Mouse (Mus musculus) MEL (cell line): Measurements from ENCODE around the gene C8a. TPM values are rescaled to one million over a fixed set of nuclear protein-coding genes. Genes with fewer than 3 reads are reported as not detected.

Experiments used
- DNase-seq: peaks from one replicate; pipeline ENCODE4 v3.0.0; 2011; ENCODE audit warnings: low read depth, low spot score
- H3K27ac ChIP-seq: 2 replicates; pipeline ENCODE4 v1.5.1; 2012; ENCODE audit warnings: low read depth, mild to moderate bottlenecking, control low read depth, low read length, moderate library complexity; ENCODE audit not compliant: control insufficient read depth
- H3K27me3 ChIP-seq, 2 experiments: fragments of 150-350 bp in 1 of 2; sonication (generic) in 1 of 2; 2 replicates each; pipeline ENCODE4 v1.6.1; 2012; ENCODE audit warnings: low read length in 2 of 2, mild to moderate bottlenecking in 2 of 2, improper control_type of control experiment in 1 of 2, moderate library complexity in 1 of 2; ENCODE audit not compliant: insufficient read depth in 2 of 2, control insufficient read depth in 1 of 2
- H3K36me3 ChIP-seq, 2 experiments: 2 replicates each; pipeline ENCODE4 v1.6.1; 2012 to 2014; ENCODE audit warnings: low read length in 2 of 2, improper control_type of control experiment in 1 of 2, inconsistent platforms in 1 of 2, mild to moderate bottlenecking in 1 of 2; ENCODE audit not compliant: insufficient read depth in 2 of 2, control insufficient read depth in 1 of 2
- H3K4me1 ChIP-seq, 2 experiments: fragments of 150-350 bp in 1 of 2; sonication (generic) in 1 of 2; 2 replicates each; pipeline ENCODE4 v1.6.1; 2012; ENCODE audit warnings: low read length in 2 of 2, improper control_type of control experiment in 1 of 2, mild to moderate bottlenecking in 1 of 2; ENCODE audit not compliant: insufficient read depth in 2 of 2, control insufficient read depth in 1 of 2
- H3K4me3 ChIP-seq, 2 experiments: fragments of 150-350 bp in 1 of 2; sonication (generic) in 1 of 2; 2 replicates each; pipeline ENCODE4 v1.5.1; 2012; ENCODE audit warnings: low read depth in 2 of 2, low read length in 2 of 2, mild to moderate bottlenecking in 2 of 2, moderate library complexity in 2 of 2, control low read depth in 1 of 2, improper control_type of control experiment in 1 of 2; ENCODE audit not compliant: control insufficient read depth in 1 of 2, insufficient read depth in 1 of 2
- H3K79me2 ChIP-seq: 2 replicates; pipeline ENCODE4 v1.6.1; 2012; ENCODE audit warnings: mild to moderate bottlenecking, low read length, moderate library complexity; ENCODE audit not compliant: control insufficient read depth, poor library complexity, insufficient read depth
- H3K9ac ChIP-seq: 2 replicates; pipeline ENCODE4 v1.6.1; 2012; ENCODE audit warnings: low read depth, mild to moderate bottlenecking, control low read depth, low read length, moderate library complexity; ENCODE audit not compliant: control insufficient read depth, poor library complexity, severe bottlenecking
- H3K9me3 ChIP-seq: fragments of 150-350 bp; sonication (generic); replicated peaks from 2 replicates; pipeline ENCODE4 v1.6.1; 2012; ENCODE audit warnings: mild to moderate bottlenecking, low read length, improper control_type of control experiment, moderate library complexity; ENCODE audit not compliant: insufficient read depth
- BHLHE40 ChIP-seq: IDR thresholded peaks from 2 replicates; pipeline ENCODE4 v1.6.1; 2012; ENCODE audit warnings: low read depth, mild to moderate bottlenecking, inconsistent platforms, low read length, improper control_type of control experiment, borderline replicate concordance
- CHD2 ChIP-seq: IDR thresholded peaks from 2 replicates; pipeline ENCODE4 v1.6.1; 2011; ENCODE audit warnings: low read length, improper control_type of control experiment
- CTCF ChIP-seq, 3 experiments: IDR thresholded peaks in 2 of 3; conservative IDR thresholded peaks in 1 of 3; 2 replicates each; pipeline ENCODE4 v1.5.1; 2011 to 2012; ENCODE audit warnings: low read length in 3 of 3, low read depth in 2 of 3, mild to moderate bottlenecking in 2 of 3, improper control_type of control experiment in 1 of 3, inconsistent platforms in 1 of 3, mixed read lengths in 1 of 3, moderate library complexity in 1 of 3; ENCODE audit not compliant: control insufficient read depth in 1 of 3, insufficient read depth in 1 of 3, poor library complexity in 1 of 3, severe bottlenecking in 1 of 3
- E2F4 ChIP-seq: IDR thresholded peaks from 2 replicates; pipeline ENCODE4 v1.6.1; 2011; ENCODE audit warnings: low read depth, low read length, improper control_type of control experiment, borderline replicate concordance
- ELF1 ChIP-seq: IDR thresholded peaks from 2 replicates; pipeline ENCODE4 v1.6.1; 2014; ENCODE audit warnings: low read depth, mild to moderate bottlenecking, inconsistent platforms, low read length, improper control_type of control experiment, moderate library complexity
- ETS1 ChIP-seq: IDR thresholded peaks from 2 replicates; pipeline ENCODE4 v1.6.1; 2012; ENCODE audit warnings: low read depth, mild to moderate bottlenecking, inconsistent platforms, low read length, improper control_type of control experiment, moderate library complexity
- GABPA ChIP-seq: IDR thresholded peaks from 2 replicates; pipeline ENCODE4 v1.6.1; 2012; ENCODE audit warnings: low read depth, mild to moderate bottlenecking, inconsistent platforms, low read length, improper control_type of control experiment, moderate library complexity
- GATA1 ChIP-seq: IDR thresholded peaks from 2 replicates; pipeline ENCODE4 v1.6.1; 2011; ENCODE audit warnings: low read depth, low read length, improper control_type of control experiment
- JUND ChIP-seq: IDR thresholded peaks from 2 replicates; pipeline ENCODE4 v1.6.1; 2011; ENCODE audit warnings: low read depth, mild to moderate bottlenecking, improper control_type of control experiment, low read length
- KAT2A ChIP-seq: conservative IDR thresholded peaks from 2 replicates; pipeline ENCODE4 v1.6.1; 2012; ENCODE audit warnings: low read depth, low read length, improper control_type of control experiment, inconsistent platforms
- MAFK ChIP-seq: IDR thresholded peaks from 2 replicates; pipeline ENCODE4 v1.6.1; 2011; ENCODE audit warnings: low read depth, mild to moderate bottlenecking, low read length, improper control_type of control experiment, borderline replicate concordance
- MAX ChIP-seq: IDR thresholded peaks from 2 replicates; pipeline ENCODE4 v1.6.1; 2011; ENCODE audit warnings: low read length, improper control_type of control experiment
- MAZ ChIP-seq: IDR thresholded peaks from 2 replicates; pipeline ENCODE4 v1.6.1; 2012; ENCODE audit warnings: low read depth, mild to moderate bottlenecking, inconsistent platforms, low read length, improper control_type of control experiment
- MXI1 ChIP-seq: IDR thresholded peaks from 2 replicates; pipeline ENCODE4 v1.6.1; 2011; ENCODE audit warnings: mild to moderate bottlenecking, low read depth, low read length, improper control_type of control experiment
- NELFE ChIP-seq: IDR thresholded peaks from 2 replicates; pipeline ENCODE4 v1.6.1; 2011; ENCODE audit warnings: low read depth, low read length, improper control_type of control experiment
- POLR2AphosphoS2 ChIP-seq: IDR thresholded peaks from 2 replicates; pipeline ENCODE4 v1.6.1; 2011; ENCODE audit warnings: low read length, improper control_type of control experiment
- RAD21 ChIP-seq: IDR thresholded peaks from 2 replicates; pipeline ENCODE4 v1.6.1; 2011; ENCODE audit warnings: mild to moderate bottlenecking, low read depth, low read length, improper control_type of control experiment
- SIN3A ChIP-seq: IDR thresholded peaks from 2 replicates; pipeline ENCODE4 v1.6.1; 2012; ENCODE audit warnings: low read length, improper control_type of control experiment, inconsistent platforms
- SMC3 ChIP-seq: IDR thresholded peaks from 2 replicates; pipeline ENCODE4 v1.6.1; 2011; ENCODE audit warnings: low read depth, low read length, improper control_type of control experiment
- TCF12 ChIP-seq: IDR thresholded peaks from 2 replicates; pipeline ENCODE4 v1.6.1; 2014; ENCODE audit warnings: low read depth, mild to moderate bottlenecking, inconsistent platforms, low read length, improper control_type of control experiment, moderate library complexity
- UBTF ChIP-seq: IDR thresholded peaks from 2 replicates; pipeline ENCODE4 v1.6.1; 2012; ENCODE audit warnings: low read depth, mild to moderate bottlenecking, inconsistent platforms, low read length, improper control_type of control experiment, moderate library complexity, borderline replicate concordance; ENCODE audit not compliant: insufficient read depth
- USF2 ChIP-seq, 2 experiments: IDR thresholded peaks; 2 replicates each; pipeline ENCODE4 v1.6.1; 2011 to 2012; ENCODE audit warnings: improper control_type of control experiment in 2 of 2, low read length in 2 of 2, borderline replicate concordance in 1 of 2, inconsistent platforms in 1 of 2, low read depth in 1 of 2, mild to moderate bottlenecking in 1 of 2; ENCODE audit not compliant: insufficient read depth in 1 of 2
- ZC3H11A ChIP-seq: IDR thresholded peaks from 2 replicates; pipeline ENCODE4 v1.6.1; 2012; ENCODE audit warnings: low read depth, mild to moderate bottlenecking, inconsistent platforms, low read length, improper control_type of control experiment
- ZKSCAN1 ChIP-seq: IDR thresholded peaks from 2 replicates; pipeline ENCODE4 v1.6.1; 2012; ENCODE audit warnings: low read depth, mild to moderate bottlenecking, inconsistent platforms, low read length, improper control_type of control experiment, moderate library complexity
- ZMIZ1 ChIP-seq: IDR thresholded peaks from 2 replicates; pipeline ENCODE4 v1.6.1; 2012; ENCODE audit warnings: low read depth, mild to moderate bottlenecking, inconsistent platforms, low read length, improper control_type of control experiment, moderate library complexity
- ZNF384 ChIP-seq: IDR thresholded peaks from 2 replicates; pipeline ENCODE4 v1.6.1; 2012; ENCODE audit warnings: low read depth, mild to moderate bottlenecking, inconsistent platforms, low read length, improper control_type of control experiment
- polyA plus RNA-seq, 2 experiments: library from polyadenylated mRNA; stranded (reverse) in 1 of 2; unstranded in 1 of 2; fragments of >175 nt in 1 of 2; fragments of >200 nt in 1 of 2; gene quantifications; 2 replicates each; pipeline versions ENCODE4 v1.2.1 to v1.2.4; 2012; ENCODE audit warnings: low replicate concordance in 2 of 2, low read depth in 1 of 2; ENCODE audit not compliant: insufficient read length in 2 of 2, insufficient read depth in 1 of 2, missing spikeins in 1 of 2
- total RNA-seq: library from RNA; depleted of rRNA; stranded (reverse); fragments of 300-350 nt; gene quantifications from 2 replicates; pipeline ENCODE4 v1.2.3, GENCODE M21; 2012

Gene C8a
- total and polyA plus RNA-seq, 3 experiments = not detected

DNA sequence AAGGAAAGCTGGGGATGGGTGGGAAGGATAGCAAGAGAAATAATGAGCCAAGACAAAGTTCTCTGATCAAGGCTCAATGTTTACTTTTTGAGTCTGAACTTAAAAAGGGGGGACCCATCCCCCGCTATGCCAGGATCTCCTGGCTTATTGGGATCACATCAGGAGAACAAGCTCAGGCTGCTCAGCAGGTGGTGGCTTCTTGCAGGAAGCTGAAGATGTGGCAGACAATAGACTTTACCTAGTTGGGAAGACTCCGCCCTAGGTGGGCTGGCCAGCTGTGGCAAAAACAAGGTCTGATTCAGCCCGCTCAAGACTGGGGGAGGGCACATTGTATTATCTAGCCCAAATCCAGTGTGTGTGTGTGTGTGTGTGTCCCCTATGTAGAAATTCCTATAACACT, 74.6 kb downstream of the C8a start:
- no peaks in the 10 kb centered on the region for H3K4me1 ChIP-seq
- H3K9ac ChIP-seq = no peak overlapping the region
- no peak overlapping the region for H3K4me3 ChIP-seq
- H3K79me2 ChIP-seq = no peaks in the 10 kb centered on the region
- H3K9me3 ChIP-seq = no peaks in the 10 kb centered on the region
- H3K27me3 ChIP-seq = no peaks in the 10 kb centered on the region
- TF ChIP-seq MAFK = no peak
- TF ChIP-seq ELF1 = no peak
- no peak for TF ChIP-seq MXI1
- no peak for TF ChIP-seq MAX
- no peak for TF ChIP-seq TCF12
- no peak for TF ChIP-seq RAD21
- TF ChIP-seq MAZ = no peak
- TF ChIP-seq USF2 (IDR thresholded peaks at IDR 0.05; ENCODE audit: borderline replicate concordance in 1 of 2, insufficient read depth in 1 of 2, low read depth in 1 of 2, low read length in 2 of 2) = no peak
- no peak for TF ChIP-seq BHLHE40
- no peak for TF ChIP-seq UBTF
- TF ChIP-seq NELFE = no peak
- TF ChIP-seq GABPA = no peak
- no peak for TF ChIP-seq CHD2
- TF ChIP-seq SIN3A = no peak
- TF ChIP-seq GATA1 = no peak
- TF ChIP-seq KAT2A = no peak
- no peak overlapping the region for H3K27ac ChIP-seq
- no peak for DNase-seq
- H3K36me3 ChIP-seq = no peaks in the 10 kb centered on the region

- no peak overlapping the region for H3K27ac ChIP-seq
- H3K9ac ChIP-seq = no peak overlapping the region
- H3K27me3 ChIP-seq = no peaks in the 10 kb centered on the region
- H3K79me2 ChIP-seq = no peaks in the 10 kb centered on the region
- TF ChIP-seq SMC3 = no peak
- no peak for TF ChIP-seq E2F4
- TF ChIP-seq ZC3H11A = no peak
- TF ChIP-seq ZMIZ1 = no peak
- no peak for TF ChIP-seq JUND
- TF ChIP-seq MAZ = no peak
- no peak for TF ChIP-seq MAX
- TF ChIP-seq UBTF = no peak
- TF ChIP-seq TCF12 = no peak
- TF ChIP-seq CTCF (IDR thresholded peaks at IDR 0.05 in 2 of 3, conservative IDR thresholded peaks at IDR 0.05 in 1 of 3; ENCODE audit: control insufficient read depth in 1 of 3, insufficient read depth in 1 of 3, low read depth in 2 of 3, low read length in 3 of 3, poor library complexity in 1 of 3, severe bottlenecking in 1 of 3) = no peak
- TF ChIP-seq ETS1 = no peak
- no peak for TF ChIP-seq SIN3A
- TF ChIP-seq POLR2AphosphoS2 = no peak
- TF ChIP-seq RAD21 = no peak
- no peak for TF ChIP-seq ZNF384
- no peak for TF ChIP-seq USF2 (IDR thresholded peaks at IDR 0.05; ENCODE audit: borderline replicate concordance in 1 of 2, insufficient read depth in 1 of 2, low read depth in 1 of 2, low read length in 2 of 2)
- no peak for TF ChIP-seq ZKSCAN1
- DNase-seq = no peak
- H3K36me3 ChIP-seq = no peaks in the 10 kb centered on the region
- no peaks in the 10 kb centered on the region for H3K4me1 ChIP-seq
- no peaks in the 10 kb centered on the region for H3K9me3 ChIP-seq
- no peak overlapping the region for H3K4me3 ChIP-seq
These were observed 77.2 kb downstream of the C8a start for GRCm38 (mm10) chr4:104798951-104799350.
